Mouse (Mus musculus) cerebellum, adult 2 months (tissue): ENCODE measurements around the gene Golt1a.

ENCODE experiments used
- CTCF ChIP-seq: fragments of 200-500 bp; IDR thresholded peaks from 2 replicates; pipeline ENCODE4 v1.5.1; 2011; ENCODE audit warnings: low read depth, mild to moderate bottlenecking, control low read depth, low read length, moderate library complexity, borderline replicate concordance; ENCODE audit not compliant: insufficient read depth
- POLR2A ChIP-seq: fragments of 200-500 bp; IDR thresholded peaks from 2 replicates; pipeline ENCODE4 v1.6.1; 2011; ENCODE audit warnings: low read length, control low read depth, borderline replicate concordance; ENCODE audit not compliant: insufficient read depth

- TF ChIP-seq CTCF (no peak), POLR2A (no peak)
These were observed 41.6 kb upstream of the Golt1a start for GRCm38 (mm10) chr1:133267813-133268492.
